Mouse (Mus musculus): ENCODE measurements around the gene Hamp. TPM values are rescaled to one million over a fixed set of nuclear protein-coding genes. Genes with fewer than 3 reads are reported as not detected.

Hamp gene
- total and polyA plus RNA-seq, 2 experiments from 2014 or later, result not detected

- no peak overlapping the region for H3K9ac ChIP-seq (replicated peaks; ENCODE audit: low read length, poor library complexity, severe bottlenecking)
- no peak for ATAC-seq (ENCODE audit: low FRiP score)
- 78% methylated on average over 6 of the region's 6 CpGs for WGBS
- no peak for TF ChIP-seq CTCF (IDR thresholded peaks at IDR 0.05)
- H3K9me3 ChIP-seq (ENCODE audit: low read length), result no peaks in the 10 kb centered on the region
- H3K27ac ChIP-seq (ENCODE audit: low read depth, low read length), result no peak overlapping the region
- no peaks in the 10 kb centered on the region for H3K4me1 ChIP-seq (ENCODE audit: insufficient read depth, low read length)
- no peaks in the 10 kb centered on the region for H3K27me3 ChIP-seq (ENCODE audit: insufficient read depth, low read length)
- H3K4me2 ChIP-seq (ENCODE audit: low read depth, low read length, poor library complexity, severe bottlenecking), result no peak overlapping the region
- H3K4me3 ChIP-seq (ENCODE audit: low read depth, low read length), result no peak overlapping the region
- H3K36me3 ChIP-seq (ENCODE audit: insufficient read depth, low read length), result no peaks in the 10 kb centered on the region
- no peak for DNase-seq (ENCODE audit: low spot score)
Observed at GRCm38 (mm10) chr7:30909773-30910172, 34.1 kb downstream of the Hamp start.

DNA sequence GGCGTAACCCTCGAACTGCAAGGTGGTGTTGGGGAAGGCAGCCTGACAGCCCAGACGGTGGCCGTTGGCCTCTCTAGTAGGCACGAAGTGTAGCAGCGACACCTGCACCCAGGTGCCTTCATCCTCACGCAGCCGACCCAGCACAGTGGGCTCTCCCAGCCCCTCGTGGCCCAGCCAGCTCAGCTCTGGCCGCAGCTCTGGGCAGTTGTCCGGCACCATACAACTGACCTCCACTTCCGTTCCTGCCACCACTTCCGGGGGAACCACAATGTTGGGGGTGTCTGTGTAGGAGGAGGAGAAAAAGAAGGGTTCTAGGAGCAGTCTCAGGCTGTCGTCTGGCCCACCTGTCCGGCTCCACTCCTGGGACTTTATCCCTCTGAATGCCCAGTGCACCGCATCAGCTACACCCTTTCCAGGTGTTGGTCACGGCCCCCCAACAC lies 34.8 kb downstream of the Hamp start:
- DNase-seq (ENCODE audit: low spot score) (no peak), ATAC-seq (ENCODE audit: low FRiP score) (0 out of 2 replicates have a peak, but pooled peaks have one; percentile 34)
- 29% methylated on average over 16 of the region's 17 CpGs for WGBS
- Histone ChIP-seq H3K4me1 (ENCODE audit: insufficient read depth, low read length) (no peaks in the 10 kb centered on the region), H3K4me3 (ENCODE audit: low read depth, low read length) (peak overlapping the region; percentile 29), H3K9me3 (ENCODE audit: low read length) (no peaks in the 10 kb centered on the region), H3K9ac (replicated peaks; ENCODE audit: low read length, poor library complexity, severe bottlenecking) (no peak overlapping the region), H3K27me3 (ENCODE audit: insufficient read depth, low read length) (no peaks in the 10 kb centered on the region), H3K36me3 (ENCODE audit: insufficient read depth, low read length) (no peaks in the 10 kb centered on the region), H3K27ac (ENCODE audit: low read depth, low read length) (no peak overlapping the region), H3K4me2 (ENCODE audit: low read depth, low read length, poor library complexity, severe bottlenecking) (peak overlapping the region; percentile 54)
- TF ChIP-seq CTCF (IDR thresholded peaks at IDR 0.05), result no peak

DNA sequence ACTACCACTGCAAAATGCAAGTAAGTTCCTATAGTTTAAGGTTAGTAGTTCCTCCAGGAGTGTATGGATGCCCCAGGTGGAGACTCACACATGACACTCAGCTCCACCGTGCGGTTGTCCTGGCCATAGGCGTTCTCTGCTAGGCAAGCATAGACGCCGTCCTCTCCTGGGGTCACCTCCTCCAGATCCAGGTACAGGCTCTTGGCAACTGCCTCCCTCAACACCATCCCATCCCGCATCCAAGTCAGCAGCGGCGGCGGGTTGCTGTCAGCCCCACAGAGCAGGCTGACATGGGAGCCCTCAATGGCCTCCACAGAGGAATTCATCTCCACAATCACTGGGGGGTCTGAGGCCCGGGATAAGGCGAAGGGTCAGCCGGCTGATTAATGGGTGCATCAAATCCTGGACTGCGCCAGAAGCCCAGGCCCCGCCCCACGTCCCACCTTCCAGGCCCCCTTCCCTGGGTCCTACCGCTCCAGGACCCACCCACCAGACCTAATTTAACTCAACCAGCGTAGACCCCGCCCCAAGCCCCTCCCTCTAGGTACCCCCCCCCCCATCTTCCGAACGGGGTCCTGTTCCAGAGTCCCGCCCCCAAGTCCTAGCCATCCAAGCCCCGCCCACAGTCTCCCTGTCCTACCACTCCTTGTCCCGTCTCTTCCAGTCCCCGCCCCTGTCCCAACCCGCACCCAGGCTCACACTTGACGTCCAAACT lies 35.4 kb downstream of the Hamp start:
- TF ChIP-seq CTCF (IDR thresholded peaks at IDR 0.05), result 0 out of 2 replicates have a peak, but pooled peaks have one; percentile 16
- Histone ChIP-seq H3K27me3 (ENCODE audit: insufficient read depth, low read length) (no peaks in the 10 kb centered on the region), H3K4me3 (ENCODE audit: low read depth, low read length) (peak overlapping the region; percentile 29), H3K4me1 (ENCODE audit: insufficient read depth, low read length) (no peaks in the 10 kb centered on the region), H3K4me2 (ENCODE audit: low read depth, low read length, poor library complexity, severe bottlenecking) (peak overlapping the region; percentile 54), H3K27ac (ENCODE audit: low read depth, low read length) (no peak overlapping the region), H3K9me3 (ENCODE audit: low read length) (no peaks in the 10 kb centered on the region), H3K36me3 (ENCODE audit: insufficient read depth, low read length) (no peaks in the 10 kb centered on the region), H3K9ac (replicated peaks; ENCODE audit: low read length, poor library complexity, severe bottlenecking) (0 out of 2 replicates have a peak overlapping the region, but pooled peaks have one; percentile 29)
- 3% methylated on average over 24 of the region's 26 CpGs for WGBS
- ATAC-seq (ENCODE audit: low FRiP score) (peak; percentile 63; the same call in 1 of the 2 replicates), DNase-seq (ENCODE audit: low spot score) (peak; percentile 2)

DNA sequence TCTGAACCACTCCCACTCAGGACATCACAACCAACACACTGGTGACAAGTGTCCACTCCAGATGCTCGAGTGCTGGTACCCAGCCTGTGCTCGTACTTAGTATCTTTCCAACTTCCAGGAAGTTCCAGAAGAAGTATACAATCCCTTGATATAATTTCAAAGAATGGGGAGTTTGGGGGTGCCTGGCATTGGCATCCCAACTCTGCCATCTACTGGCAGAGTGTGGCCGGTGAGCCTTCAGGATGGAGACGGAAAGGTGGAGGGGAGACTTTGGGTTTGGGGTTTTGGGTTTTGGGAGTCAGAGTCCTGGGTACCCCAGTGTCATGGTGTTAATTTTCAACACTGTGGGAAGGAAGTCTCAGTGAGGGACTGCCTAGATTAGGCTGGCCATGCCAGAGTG lies 39.8 kb downstream of the Hamp start:
- Histone ChIP-seq H3K27me3 (ENCODE audit: insufficient read depth, low read length) (no peaks in the 10 kb centered on the region), H3K4me3 (ENCODE audit: low read depth, low read length) (no peak overlapping the region), H3K9ac (replicated peaks; ENCODE audit: low read length, poor library complexity, severe bottlenecking) (no peak overlapping the region), H3K4me1 (ENCODE audit: insufficient read depth, low read length) (no peaks in the 10 kb centered on the region), H3K9me3 (ENCODE audit: low read length) (no peaks in the 10 kb centered on the region), H3K4me2 (ENCODE audit: low read depth, low read length, poor library complexity, severe bottlenecking) (no peak overlapping the region), H3K36me3 (ENCODE audit: insufficient read depth, low read length) (no peaks in the 10 kb centered on the region), H3K27ac (ENCODE audit: low read depth, low read length) (no peak overlapping the region)
- peak; percentile 68 for TF ChIP-seq CTCF (IDR thresholded peaks at IDR 0.05)
- 51% methylated on average over 4 of the region's 4 CpGs for WGBS
- ATAC-seq (ENCODE audit: low FRiP score) (no peak), DNase-seq (ENCODE audit: low spot score) (peak; percentile 6)

GRCm38 (mm10) chr7:30895217-30895616 lies 48.6 kb downstream of the Hamp start:
- Histone ChIP-seq H3K27me3 (ENCODE audit: insufficient read depth, low read length) (no peaks in the 10 kb centered on the region), H3K9me3 (ENCODE audit: low read length) (no peaks in the 10 kb centered on the region), H3K4me2 (ENCODE audit: low read depth, low read length, poor library complexity, severe bottlenecking) (no peak overlapping the region), H3K27ac (ENCODE audit: low read depth, low read length) (no peak overlapping the region), H3K9ac (replicated peaks; ENCODE audit: low read length, poor library complexity, severe bottlenecking) (no peak overlapping the region), H3K36me3 (ENCODE audit: insufficient read depth, low read length) (no peaks in the 10 kb centered on the region), H3K4me3 (ENCODE audit: low read depth, low read length) (no peak overlapping the region), H3K4me1 (ENCODE audit: insufficient read depth, low read length) (no peaks in the 10 kb centered on the region)
- no peak for TF ChIP-seq CTCF (IDR thresholded peaks at IDR 0.05)
- ATAC-seq (ENCODE audit: low FRiP score) (no peak), DNase-seq (ENCODE audit: low spot score) (no peak)
- WGBS, result 94% methylated on average over 3 of the region's 3 CpGs

- Histone ChIP-seq H3K4me2 (ENCODE audit: low read depth, low read length, poor library complexity, severe bottlenecking) (no peak overlapping the region), H3K9ac (replicated peaks; ENCODE audit: low read length, poor library complexity, severe bottlenecking) (no peak overlapping the region), H3K36me3 (ENCODE audit: insufficient read depth, low read length) (no peaks in the 10 kb centered on the region), H3K4me3 (ENCODE audit: low read depth, low read length) (no peak overlapping the region), H3K4me1 (ENCODE audit: insufficient read depth, low read length) (no peaks in the 10 kb centered on the region), H3K27ac (ENCODE audit: low read depth, low read length) (no peak overlapping the region), H3K27me3 (ENCODE audit: insufficient read depth, low read length) (no peaks in the 10 kb centered on the region), H3K9me3 (ENCODE audit: low read length) (no peaks in the 10 kb centered on the region)
- no peak for DNase-seq (ENCODE audit: low spot score)
- ATAC-seq (ENCODE audit: low FRiP score), result no peak
- no peak for TF ChIP-seq CTCF (IDR thresholded peaks at IDR 0.05)
- 73% methylated on average over 3 of the region's 3 CpGs for WGBS
Observed at GRCm38 (mm10) chr7:30892515-30892914, 51.3 kb downstream of the Hamp start.

Other genes starting within 250 kb of the Hamp start
- gene 2200002J24Rik, start 245.1 kb downstream of the Hamp start, total RNA-seq (2014; rRNA removed), result not detected in 2 replicates
- not detected in 2 replicates for gene 2200002J24Rik, start 245.1 kb downstream of the Hamp start, polyA plus RNA-seq (2015; fragmentation: Nextera tagmentation; extraction: Ambion mirVana)
- gene Atp4a, start 231.8 kb downstream of the Hamp start, total RNA-seq (2014; rRNA removed), result 0.82 and 2.3 TPM in 2 replicates
- 2.7 and 2.8 TPM in 2 replicates for gene Atp4a, start 231.8 kb downstream of the Hamp start, polyA plus RNA-seq (2015; fragmentation: Nextera tagmentation; extraction: Ambion mirVana)
- 166 and 167 TPM in 2 replicates for gene Tmem147, start 214.5 kb downstream of the Hamp start, total RNA-seq (2014; rRNA removed)
- gene Tmem147, start 214.5 kb downstream of the Hamp start, polyA plus RNA-seq (2015; fragmentation: Nextera tagmentation; extraction: Ambion mirVana), result 290 and 318 TPM in 2 replicates
- not detected in 2 replicates for gene Gapdhs, start 200.4 kb downstream of the Hamp start, total RNA-seq (2014; rRNA removed)
- 0.79 and 0.80 TPM in 2 replicates for gene Gapdhs, start 200.4 kb downstream of the Hamp start, polyA plus RNA-seq (2015; fragmentation: Nextera tagmentation; extraction: Ambion mirVana)
- gene Sbsn, start 192.6 kb downstream of the Hamp start, total RNA-seq (2014; rRNA removed), result 2.4 and 4.0 TPM in 2 replicates
- 1.8 and 4.1 TPM in 2 replicates for gene Sbsn, start 192.6 kb downstream of the Hamp start, polyA plus RNA-seq (2015; fragmentation: Nextera tagmentation; extraction: Ambion mirVana)
- 0.71 and 7.9 TPM in 2 replicates for gene Dmkn, start 180.3 kb downstream of the Hamp start, total RNA-seq (2014; rRNA removed)
- 4.5 and 4.9 TPM in 2 replicates for gene Dmkn, start 180.3 kb downstream of the Hamp start, polyA plus RNA-seq (2015; fragmentation: Nextera tagmentation; extraction: Ambion mirVana)
- gene Krtdap, start 156.1 kb downstream of the Hamp start, total RNA-seq (2014; rRNA removed), result 4.8 and 19.2 TPM in 2 replicates
- gene Krtdap, start 156.1 kb downstream of the Hamp start, polyA plus RNA-seq (2015; fragmentation: Nextera tagmentation; extraction: Ambion mirVana), result 1.2 and 1.6 TPM in 2 replicates
- gene Ffar2, start 120.3 kb downstream of the Hamp start, total RNA-seq (2014; rRNA removed), result not detected in 2 replicates
- gene Ffar2, start 120.3 kb downstream of the Hamp start, polyA plus RNA-seq (2015; fragmentation: Nextera tagmentation; extraction: Ambion mirVana), result 0.07 and 0.25 TPM in 2 replicates
- gene Ffar3, start 87.9 kb downstream of the Hamp start, total RNA-seq (2014; rRNA removed), result not detected in 2 replicates
- gene Ffar3, start 87.9 kb downstream of the Hamp start, polyA plus RNA-seq (2015; fragmentation: Nextera tagmentation; extraction: Ambion mirVana), result not detected in 2 replicates
- gene Ffar1, start 82.5 kb downstream of the Hamp start, total RNA-seq (2014; rRNA removed), result not detected in 2 replicates
- not detected in 2 replicates for gene Ffar1, start 82.5 kb downstream of the Hamp start, polyA plus RNA-seq (2015; fragmentation: Nextera tagmentation; extraction: Ambion mirVana)
- gene Cd22, start 63.7 kb downstream of the Hamp start, total RNA-seq (2014; rRNA removed), result 0.24 and 0.71 TPM in 2 replicates
- 0.06 and 0.16 TPM in 2 replicates for gene Cd22, start 63.7 kb downstream of the Hamp start, polyA plus RNA-seq (2015; fragmentation: Nextera tagmentation; extraction: Ambion mirVana)
- gene Mag, start 29.2 kb downstream of the Hamp start, total RNA-seq (2014; rRNA removed), result 5.3 and 14.9 TPM in 2 replicates
- gene Mag, start 29.2 kb downstream of the Hamp start, polyA plus RNA-seq (2015; fragmentation: Nextera tagmentation; extraction: Ambion mirVana), result 5.7 and 6.9 TPM in 2 replicates
- not detected in 2 replicates for gene Hamp2, start 19.4 kb downstream of the Hamp start, total RNA-seq (2014; rRNA removed)
- gene Hamp2, start 19.4 kb downstream of the Hamp start, polyA plus RNA-seq (2015; fragmentation: Nextera tagmentation; extraction: Ambion mirVana), result not detected in 2 replicates
- gene Usf2, start 12.8 kb upstream of the Hamp start, total RNA-seq (2014; rRNA removed), result 95.3 and 102 TPM in 2 replicates
- 27.0 and 28.4 TPM in 2 replicates for gene Usf2, start 12.8 kb upstream of the Hamp start, polyA plus RNA-seq (2015; fragmentation: Nextera tagmentation; extraction: Ambion mirVana)
- 29.7 and 30.3 TPM in 2 replicates for gene Lsr, start 29.4 kb upstream of the Hamp start, total RNA-seq (2014; rRNA removed)
- gene Lsr, start 29.4 kb upstream of the Hamp start, polyA plus RNA-seq (2015; fragmentation: Nextera tagmentation; extraction: Ambion mirVana), result 23.9 TPM in 2 replicates
- gene Fam187b, start 29.8 kb upstream of the Hamp start, total RNA-seq (2014; rRNA removed), result 0.88 TPM in 1 of 2 replicates, not detected in the other
- 0.85 and 0.91 TPM in 2 replicates for gene Fam187b, start 29.8 kb upstream of the Hamp start, polyA plus RNA-seq (2015; fragmentation: Nextera tagmentation; extraction: Ambion mirVana)
- gene Fxyd5, start 98.4 kb upstream of the Hamp start, total RNA-seq (2014; rRNA removed), result 23.1 and 48.0 TPM in 2 replicates
- gene Fxyd5, start 98.4 kb upstream of the Hamp start, polyA plus RNA-seq (2015; fragmentation: Nextera tagmentation; extraction: Ambion mirVana), result 31.9 and 32.9 TPM in 2 replicates
- 189 and 285 TPM in 2 replicates for gene Fxyd7, start 107.4 kb upstream of the Hamp start, total RNA-seq (2014; rRNA removed)
- 455 and 516 TPM in 2 replicates for gene Fxyd7, start 107.4 kb upstream of the Hamp start, polyA plus RNA-seq (2015; fragmentation: Nextera tagmentation; extraction: Ambion mirVana)
- gene Fxyd1, start 113.2 kb upstream of the Hamp start, total RNA-seq (2014; rRNA removed), result 7.0 and 7.4 TPM in 2 replicates
- gene Fxyd1, start 113.2 kb upstream of the Hamp start, polyA plus RNA-seq (2015; fragmentation: Nextera tagmentation; extraction: Ambion mirVana), result 20.4 and 22.2 TPM in 2 replicates
- 1.2 and 1.3 TPM in 2 replicates for gene Lgi4, start 115.3 kb upstream of the Hamp start, total RNA-seq (2014; rRNA removed)
- 0.56 and 0.81 TPM in 2 replicates for gene Lgi4, start 115.3 kb upstream of the Hamp start, polyA plus RNA-seq (2015; fragmentation: Nextera tagmentation; extraction: Ambion mirVana)
- 3.7 TPM in 1 of 2 replicates, not detected in the other for gene Fxyd3, start 132.7 kb upstream of the Hamp start, total RNA-seq (2014; rRNA removed)
- gene Fxyd3, start 132.7 kb upstream of the Hamp start, polyA plus RNA-seq (2015; fragmentation: Nextera tagmentation; extraction: Ambion mirVana), result 0.47 TPM in 1 of 2 replicates, not detected in the other
- 0.49 and 2.6 TPM in 2 replicates for gene Hpn, start 171.3 kb upstream of the Hamp start, total RNA-seq (2014; rRNA removed)
- 0.62 TPM in 1 of 2 replicates, not detected in the other for gene Hpn, start 171.3 kb upstream of the Hamp start, polyA plus RNA-seq (2015; fragmentation: Nextera tagmentation; extraction: Ambion mirVana)
- gene Scn1b, start 183.0 kb upstream of the Hamp start, total RNA-seq (2014; rRNA removed), result 45.0 and 57.5 TPM in 2 replicates
- gene Scn1b, start 183.0 kb upstream of the Hamp start, polyA plus RNA-seq (2015; fragmentation: Nextera tagmentation; extraction: Ambion mirVana), result 32.3 and 35.8 TPM in 2 replicates
- 253 and 270 TPM in 2 replicates for gene Gramd1a, start 211.9 kb upstream of the Hamp start, total RNA-seq (2014; rRNA removed)
- 160 and 177 TPM in 2 replicates for gene Gramd1a, start 211.9 kb upstream of the Hamp start, polyA plus RNA-seq (2015; fragmentation: Nextera tagmentation; extraction: Ambion mirVana)

All from midbrain, postnatal 0 days (tissue).